Mouse (Mus musculus) B cell, adult 2 months (primary cell): ENCODE measurements around the gene Nom1.

ENCODE experiments used
- DNase-seq, 2 experiments: peaks; one replicate each; pipeline ENCODE4 v3.0.0; 2022

The Nom1 gene

GRCm38 (mm10) chr5:29471396-29471795, 36.9 kb downstream of the Nom1 start:
- DNase-seq = no peak

- DNase-seq = no peak
Measured at GRCm38 (mm10) chr5:29471855-29472665, 37.6 kb downstream of the Nom1 start.

GRCm38 (mm10) chr5:29473551-29474245, 39.2 kb downstream of the Nom1 start:
- no peak for DNase-seq

DNA sequence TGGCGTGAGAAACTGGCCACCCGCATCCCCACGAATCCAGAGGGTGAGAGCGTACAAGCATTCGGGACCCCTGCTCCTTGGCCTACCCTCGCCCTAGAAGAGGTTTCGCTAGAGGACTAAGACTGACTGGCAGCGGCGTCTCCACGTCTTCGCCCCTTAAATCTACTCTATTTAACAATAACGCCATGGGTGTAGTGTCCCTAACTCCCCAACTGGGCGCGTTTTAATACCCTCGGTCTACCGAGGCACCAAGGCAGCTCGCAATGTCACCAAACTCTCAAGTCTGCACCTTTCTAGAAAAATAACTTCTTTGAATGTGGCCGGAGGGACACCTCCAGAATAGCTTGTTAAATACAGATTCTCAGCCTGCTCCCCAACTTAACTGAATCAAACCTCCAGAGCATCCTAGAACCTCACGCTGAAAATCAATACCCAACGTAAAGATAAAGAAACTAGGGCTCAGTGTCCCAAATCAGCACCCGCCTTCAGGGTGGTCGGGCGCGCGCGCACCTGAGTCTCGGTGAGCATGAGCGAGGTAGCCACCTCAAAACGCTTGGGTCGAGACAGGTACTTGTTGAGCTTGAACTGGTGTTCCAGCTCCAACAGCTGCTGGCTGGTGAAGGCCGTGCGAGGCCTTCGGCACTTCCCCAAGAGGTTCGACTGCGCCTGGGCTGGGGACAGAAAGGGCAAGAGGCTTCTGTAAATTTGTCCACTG, 39.9 kb downstream of the Nom1 start:
- no peak for DNase-seq

DNA sequence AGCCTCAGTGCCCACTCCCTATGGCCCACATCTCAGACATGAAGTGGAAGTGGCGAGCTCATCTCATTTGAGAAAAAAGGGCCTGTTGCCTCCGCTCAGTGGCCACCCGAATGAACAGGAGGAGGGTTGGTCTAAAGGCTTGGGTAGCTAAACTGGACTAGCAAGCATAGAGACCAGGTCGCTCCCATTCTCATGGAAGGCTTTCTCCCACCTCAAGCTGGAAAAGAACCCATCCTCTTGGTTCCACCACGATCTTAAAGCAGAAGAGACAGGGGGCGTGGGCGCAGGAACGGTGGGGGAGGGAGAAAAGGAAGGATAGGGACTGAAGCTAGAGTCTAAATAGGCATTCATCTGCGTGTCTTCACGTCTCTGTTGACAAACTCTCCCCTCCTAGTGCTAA, 40.6 kb downstream of the Nom1 start:
- DNase-seq = no peak

- DNase-seq = no peak
Measured at GRCm38 (mm10) chr5:29475556-29475955, 41.1 kb downstream of the Nom1 start.

DNA sequence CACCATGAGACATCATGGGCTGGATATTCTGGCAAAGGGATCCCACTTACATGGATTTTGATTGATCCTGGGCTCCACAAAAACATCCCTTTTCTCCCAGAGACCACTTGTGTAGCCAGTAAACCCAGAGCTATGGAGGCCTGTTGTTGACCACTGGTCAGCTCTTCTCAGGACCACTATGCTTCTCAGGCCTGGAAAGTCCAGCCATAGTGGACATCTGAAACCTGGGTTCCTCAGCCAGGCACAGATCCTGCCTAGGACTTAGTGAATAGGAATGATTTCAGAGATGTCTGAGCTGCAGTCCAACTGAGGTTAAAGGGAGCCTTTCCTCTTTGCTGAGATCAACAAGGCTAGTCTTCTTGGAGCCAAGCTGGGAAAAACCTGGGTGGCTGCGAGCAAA, 41.6 kb downstream of the Nom1 start:
- DNase-seq = no peak

- DNase-seq = no peak
Measured at GRCm38 (mm10) chr5:29477474-29478207, 43.2 kb downstream of the Nom1 start.

GRCm38 (mm10) chr5:29478208-29479197, 44.0 kb downstream of the Nom1 start, which contains the start of gene Mnx1:
Gene Mnx1, minus strand, starts transcription at chr5:29478470.
- no peak for DNase-seq

DNA sequence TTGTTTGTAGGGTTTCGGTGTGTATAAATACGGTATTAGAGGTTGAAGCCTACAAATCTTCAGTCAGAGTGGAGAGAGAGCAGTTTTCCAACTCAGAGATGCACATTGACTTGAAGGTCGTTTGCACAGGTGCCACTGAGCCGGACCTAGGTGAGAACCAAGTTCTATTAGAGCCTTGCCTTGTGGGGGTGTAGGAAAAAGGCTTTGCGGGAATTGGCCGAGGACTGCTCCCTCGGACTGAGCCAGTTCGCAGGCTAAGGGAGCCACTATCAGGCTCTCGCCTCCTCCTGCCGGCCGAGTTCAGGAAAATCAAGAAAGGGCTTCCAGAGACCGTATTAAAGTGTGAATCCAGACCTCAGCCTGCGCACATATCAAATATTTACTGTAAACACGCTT, 44.7 kb downstream of the Nom1 start:
- no peak for DNase-seq

- DNase-seq = no peak
Measured at GRCm38 (mm10) chr5:29483801-29484200, 49.3 kb downstream of the Nom1 start.

DNA sequence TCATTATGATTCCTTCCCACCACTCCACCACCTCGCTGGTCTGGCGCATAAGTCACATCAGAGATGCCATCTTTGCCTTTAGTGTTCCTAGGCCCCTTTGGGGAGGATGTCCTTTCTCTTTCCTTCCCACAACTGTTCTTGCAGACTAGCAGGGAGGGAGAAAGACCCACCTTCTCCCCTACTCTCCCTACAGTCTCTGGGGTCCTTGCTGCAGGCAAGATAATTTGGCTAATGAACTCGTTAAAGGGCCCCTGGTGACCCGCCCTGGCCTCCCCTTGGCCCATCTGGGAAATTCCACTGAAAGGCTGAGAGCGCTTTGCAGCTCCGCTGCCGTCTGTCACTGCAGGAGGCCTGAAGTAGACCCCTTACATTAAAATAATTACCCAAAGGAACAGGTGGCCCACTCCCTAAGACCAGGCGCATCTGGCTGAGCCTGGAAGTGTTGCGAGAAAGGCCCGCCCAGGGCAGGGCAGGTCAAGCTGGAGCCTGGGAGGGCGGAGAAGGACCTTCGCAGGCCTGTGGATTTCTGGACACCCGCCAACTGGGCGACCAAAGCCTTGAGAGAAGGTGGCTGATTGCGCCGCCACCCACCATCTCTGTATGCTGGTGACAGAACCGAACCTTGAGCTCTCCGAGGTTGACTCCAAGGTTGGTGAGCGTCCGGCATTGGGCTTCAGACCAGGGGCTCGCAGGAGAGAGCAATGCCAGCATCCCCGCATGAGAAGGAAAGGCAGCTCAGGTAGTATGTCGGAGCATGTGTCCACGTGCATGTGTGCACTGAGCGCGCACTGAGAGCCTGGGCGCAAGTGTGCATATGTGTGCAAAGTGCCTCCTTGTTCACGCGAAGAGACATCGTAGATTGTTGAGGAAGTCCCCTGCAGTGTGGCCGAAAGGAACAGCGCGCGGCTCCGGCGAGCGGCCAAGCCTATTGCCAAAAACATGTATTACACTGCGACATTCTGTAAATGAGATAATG, 50.8 kb downstream of the Nom1 start:
- DNase-seq = no peak

DNA sequence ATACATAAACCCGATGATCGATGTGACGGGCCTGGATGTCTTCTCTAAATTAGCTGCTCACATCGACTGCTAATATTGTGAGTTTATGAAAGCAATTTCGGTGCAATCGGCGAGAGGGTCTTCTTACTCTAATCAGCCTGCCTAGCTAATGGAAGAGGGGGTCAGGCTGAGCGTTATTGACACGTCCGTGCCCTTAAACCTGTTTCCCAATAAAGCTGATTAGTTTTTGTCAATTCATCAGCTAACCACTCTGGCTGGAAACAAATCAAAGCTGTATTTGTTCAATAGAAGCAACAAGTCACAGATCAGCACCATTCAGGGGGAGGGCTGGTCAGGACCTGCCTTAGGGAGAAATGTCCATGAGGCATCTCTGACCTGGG, 51.5 kb downstream of the Nom1 start:
- DNase-seq = no peak

GRCm38 (mm10) chr5:29487321-29487720, 52.9 kb downstream of the Nom1 start:
- no peak for DNase-seq

DNA sequence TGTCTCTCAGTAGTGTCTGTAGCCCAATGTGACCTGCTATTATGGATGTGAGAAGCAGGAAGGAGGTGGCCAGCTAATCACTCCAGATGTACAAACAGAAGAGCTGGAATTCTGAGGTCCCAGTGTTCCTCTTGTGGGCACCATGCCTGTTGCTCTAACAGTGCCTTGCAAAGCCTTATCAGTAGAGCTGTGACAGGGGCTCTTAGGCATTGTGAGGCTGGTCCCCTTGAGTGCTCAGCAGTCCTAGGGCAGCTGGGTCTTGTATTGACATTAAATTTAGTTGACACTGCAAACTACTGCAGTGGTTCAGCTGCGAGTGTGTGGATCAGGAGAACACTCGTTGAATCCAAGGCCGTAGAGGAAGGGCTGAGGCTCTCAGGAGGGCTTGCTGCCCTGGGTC, 72.5 kb downstream of the Nom1 start:
- no peak for DNase-seq
